Comparison of ENCODE assay signal across 38 mouse cellular contexts in the genomic region with DNA sequence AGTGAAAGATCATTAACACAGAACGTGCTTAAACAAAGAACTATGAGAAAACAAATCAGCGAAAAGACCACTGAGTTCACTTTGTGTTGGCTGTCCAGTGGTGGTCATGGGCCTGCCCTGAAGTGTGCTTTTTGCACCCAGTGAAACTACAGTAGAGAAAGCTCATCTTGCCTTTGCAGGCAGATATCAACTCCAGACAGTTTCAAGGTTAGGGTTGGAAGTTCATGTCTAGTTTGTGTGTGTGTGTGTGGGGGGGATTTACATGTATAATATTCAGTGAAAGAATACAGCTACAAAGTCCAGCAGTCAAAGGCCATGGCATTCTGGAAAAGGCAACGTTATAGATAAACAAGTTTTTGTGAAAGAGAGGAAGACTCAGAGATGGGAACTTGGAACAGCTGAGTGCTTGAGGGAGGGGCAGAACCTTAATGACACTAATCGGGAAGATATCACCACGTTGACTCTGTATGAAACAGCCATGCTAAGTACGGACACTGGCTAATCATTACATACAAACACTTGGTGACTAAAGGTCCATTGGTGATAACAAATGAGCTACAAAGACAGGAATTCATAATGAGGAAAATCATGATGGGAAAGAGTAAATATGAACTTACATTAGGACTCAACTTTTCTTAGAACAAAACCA. TPM values are rescaled to one million over a fixed set of nuclear protein-coding genes. Genes with fewer than 3 reads are reported as not detected.
"Had no signal": no experiment of that assay in that cellular context is flagged by ENCODE, and none has a peak within 500 bp of the region (broad histone marks: within the 10 kb centered on the region; RNA-seq: fewer than 3 reads in every experiment).

No protein-coding gene starts in this region.

- H3K4me1 ChIP-seq: embryonic facial prominence, embryonic 10.5 days; embryonic facial prominence, embryonic 12.5 days; embryonic facial prominence, embryonic 13.5 days; embryonic facial prominence, embryonic 15.5 days; forebrain, embryonic 10.5 days; forebrain, embryonic 12.5 days; forebrain, embryonic 13.5 days; forebrain, embryonic 15.5 days had no signal

- H3K4me3 ChIP-seq: embryonic facial prominence, embryonic 10.5 days; embryonic facial prominence, embryonic 12.5 days; embryonic facial prominence, embryonic 13.5 days; embryonic facial prominence, embryonic 15.5 days; erythroblast, embryonic 14.5 days; forebrain, embryonic 10.5 days; forebrain, embryonic 12.5 days; forebrain, embryonic 13.5 days; forebrain, embryonic 15.5 days; gastrocnemius, adult 2 months; heart, adult 2 months had no signal

- H3K27me3 ChIP-seq: embryonic facial prominence, embryonic 12.5 days; embryonic facial prominence, embryonic 13.5 days; embryonic facial prominence, embryonic 15.5 days; forebrain, embryonic 12.5 days; forebrain, embryonic 13.5 days; forebrain, embryonic 15.5 days had no signal

- H3K27ac ChIP-seq: embryonic facial prominence, embryonic 10.5 days; embryonic facial prominence, embryonic 12.5 days; embryonic facial prominence, embryonic 13.5 days; embryonic facial prominence, embryonic 15.5 days; forebrain, embryonic 10.5 days; forebrain, embryonic 12.5 days; forebrain, embryonic 13.5 days; forebrain, embryonic 15.5 days; gastrocnemius, adult 2 months; heart, adult 2 months had no signal

- ATAC-seq: forebrain, embryonic 13.5 days; forebrain, embryonic 14.5 days; forebrain, embryonic 15.5 days; forebrain, embryonic 16.5 days; forebrain, postnatal 0 days had no signal

- DNase-seq: cerebellum, adult 2 months; cerebellum, adult 8-10 months; cerebellum, adult 9-10 months; cerebellum, adult 9-11 months; cerebellum, postnatal 10 days; cerebellum, postnatal 14 days; cerebellum, postnatal 25 days; cerebellum, postnatal 36 days; embryo, embryonic 11 days; forebrain, postnatal 0 days; gastrocnemius, adult 2 months; gastrocnemius, postnatal 10 days; gastrocnemius, postnatal 14 days; gastrocnemius, postnatal 25 days; gastrocnemius, postnatal 36 days; heart, adult 11 months; heart, adult 18-20 months; heart, adult 2 months had no signal

- H3K9ac ChIP-seq: embryonic facial prominence, embryonic 12.5 days; embryonic facial prominence, embryonic 13.5 days; embryonic facial prominence, embryonic 15.5 days; forebrain, embryonic 12.5 days; forebrain, embryonic 13.5 days; forebrain, embryonic 15.5 days; forebrain, postnatal 0 days had no signal

- H3K9me3 ChIP-seq: embryonic facial prominence, embryonic 10.5 days; embryonic facial prominence, embryonic 12.5 days; embryonic facial prominence, embryonic 13.5 days; embryonic facial prominence, embryonic 15.5 days; forebrain, embryonic 10.5 days; forebrain, embryonic 12.5 days; forebrain, embryonic 13.5 days; forebrain, embryonic 15.5 days had no signal

- H3K4me2 ChIP-seq: embryonic facial prominence, embryonic 12.5 days; embryonic facial prominence, embryonic 13.5 days; embryonic facial prominence, embryonic 15.5 days; forebrain, embryonic 12.5 days; forebrain, embryonic 13.5 days; forebrain, embryonic 15.5 days had no signal

- H3K36me3 ChIP-seq: embryonic facial prominence, embryonic 10.5 days; embryonic facial prominence, embryonic 12.5 days; embryonic facial prominence, embryonic 13.5 days; embryonic facial prominence, embryonic 15.5 days; forebrain, embryonic 10.5 days; forebrain, embryonic 12.5 days; forebrain, embryonic 15.5 days had no signal

RNA-seq across cellular contexts. Expression of gene Tnni3k, which starts 3.7 kb away (rescaled TPM):
- total RNA-seq: common myeloid progenitor, adult 5-6 weeks; gastrocnemius, adult 18-20 months; gastrocnemius, adult 2 months; gastrocnemius, adult 8-10 months; gastrocnemius, postnatal 10 days; gastrocnemius, postnatal 14 days; gastrocnemius, postnatal 25 days; gastrocnemius, postnatal 36 days; gastrocnemius, postnatal 4 days; granulocyte monocyte progenitor cell, adult 5-6 weeks had no signal
- polyA plus RNA-seq: embryonic facial prominence, embryonic 10.5 days; embryonic facial prominence, embryonic 11.5 days; embryonic facial prominence, embryonic 14.5 days; embryonic facial prominence, embryonic 15.5 days; erythroblast, embryonic 14.5 days; forebrain, embryonic 10.5 days; forebrain, embryonic 11.5 days; forebrain, embryonic 12.5 days; forebrain, embryonic 13.5 days; gonadal fat pad, adult 2 months had no signal

RNA-seq across cellular contexts. Expression of gene Fpgt, which starts 34.3 kb away (rescaled TPM):
- polyA plus RNA-seq: erythroblast, embryonic 14.5 days had no signal

RNA-seq across cellular contexts. Expression of gene Lrriq3, which starts 34.3 kb away (rescaled TPM):
- polyA plus RNA-seq: erythroblast, embryonic 14.5 days had no signal
